Mouse (Mus musculus) fibroblast of lung, adult 2 months (primary cell): ENCODE measurements around the gene Preb.
A peak's percentile ranks its signal among the peaks of the same experiment; 100 is the strongest.

Experiments
- DNase-seq: peaks from one replicate; pipeline ENCODE4 v3.0.0-alpha.2; 2011; ENCODE audit warnings: low read depth

Gene Preb

DNA sequence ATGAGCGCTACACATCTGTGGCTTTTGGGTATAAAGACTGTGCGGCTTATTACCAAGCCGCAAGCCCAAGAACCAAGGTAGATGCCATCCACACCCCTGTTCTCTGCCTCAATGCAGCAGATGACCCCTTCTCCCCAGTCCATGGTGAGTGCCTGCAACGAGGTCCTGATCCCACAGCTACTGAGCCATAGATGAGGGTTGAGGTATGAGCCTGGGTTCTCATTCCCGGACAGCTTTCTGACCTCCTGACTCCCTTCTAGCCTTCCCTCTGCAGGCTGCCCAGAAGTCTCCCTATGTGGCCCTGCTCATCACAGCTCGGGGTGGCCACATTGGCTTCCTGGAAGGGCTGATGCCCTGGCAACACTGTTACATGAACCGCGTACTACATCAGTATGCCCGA lies 5.6 kb downstream of the Preb start:
- DNase-seq: no peak

DNA sequence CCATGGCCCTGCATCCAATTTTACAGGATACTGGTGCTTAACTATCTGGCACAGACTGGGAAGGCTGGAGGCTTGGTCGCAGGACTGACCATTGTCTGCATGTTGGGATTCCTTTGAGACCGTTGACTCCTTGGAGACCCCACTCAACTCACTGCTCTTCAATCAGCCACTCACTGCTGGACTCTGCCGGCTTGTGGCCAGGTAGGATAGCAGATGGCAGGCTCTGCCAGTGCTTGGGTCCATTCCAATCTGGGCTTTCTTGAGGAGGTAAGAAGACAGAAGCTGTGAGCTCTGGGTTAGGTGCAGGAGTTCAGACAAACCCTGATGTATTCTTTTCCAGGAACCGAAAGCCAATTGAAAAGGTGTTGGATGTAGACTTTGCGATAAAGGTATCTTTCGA lies 6.1 kb downstream of the Preb start:
- DNase-seq: no peak

DNA sequence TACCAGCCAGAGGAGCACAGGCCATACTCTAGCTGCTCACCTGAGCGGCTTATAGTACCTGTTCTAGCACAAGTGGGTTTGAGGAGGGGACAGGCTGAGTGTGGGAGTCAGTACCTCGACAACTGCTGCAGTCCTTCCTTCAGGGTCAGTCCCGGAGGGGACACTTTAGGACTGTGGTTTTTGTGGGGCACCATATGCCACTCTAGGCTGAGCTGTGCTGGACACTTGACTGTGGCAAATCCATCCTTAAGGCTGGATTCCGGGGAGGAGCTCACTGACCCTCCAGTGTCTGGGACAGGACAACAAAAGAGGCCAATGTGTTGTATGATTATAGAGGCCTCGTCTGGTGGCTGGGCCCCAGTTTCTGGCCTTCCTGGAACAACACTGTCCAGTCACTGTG lies 7.6 kb downstream of the Preb start:
- DNase-seq: no peak

DNA sequence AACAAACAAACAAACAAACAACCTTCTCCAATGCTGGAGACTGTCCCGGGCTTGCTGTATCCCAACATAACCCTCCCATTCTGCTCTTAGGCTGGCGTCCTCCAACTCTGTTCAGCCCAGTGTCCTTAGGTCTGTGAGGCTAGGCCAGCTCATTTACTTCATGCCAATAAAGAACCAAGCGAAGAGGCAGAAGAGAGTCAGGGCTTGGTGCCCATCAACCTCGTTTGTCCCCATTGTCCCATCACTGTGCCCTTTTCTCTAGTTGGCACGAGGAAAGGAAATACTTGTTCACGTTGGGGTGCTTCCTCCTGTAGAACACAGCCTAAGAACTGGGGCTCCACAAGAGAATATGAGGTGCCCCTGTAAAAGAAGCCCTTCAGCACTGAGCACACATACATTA lies 8.5 kb downstream of the Preb start:
- DNase-seq: no peak

DNA sequence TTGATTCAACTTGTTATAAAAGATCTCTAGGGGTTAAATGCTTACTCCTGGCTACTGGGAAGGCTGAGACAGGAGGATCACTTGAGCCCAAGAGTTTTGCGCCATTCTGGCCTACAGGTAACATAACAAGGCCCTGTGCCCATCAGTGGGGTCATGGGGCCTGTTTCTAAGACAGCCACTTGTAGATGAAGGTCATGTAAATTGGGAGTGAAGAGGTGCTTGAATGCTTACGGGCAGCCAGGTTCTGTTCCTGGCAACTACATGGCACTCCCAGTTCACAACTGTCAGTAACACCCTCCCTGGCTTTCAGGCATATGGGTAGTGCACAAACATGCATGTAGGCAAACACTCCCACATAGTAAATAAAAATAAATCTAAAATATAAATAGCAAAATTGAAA lies 9.2 kb downstream of the Preb start:
- DNase-seq: no peak

DNA sequence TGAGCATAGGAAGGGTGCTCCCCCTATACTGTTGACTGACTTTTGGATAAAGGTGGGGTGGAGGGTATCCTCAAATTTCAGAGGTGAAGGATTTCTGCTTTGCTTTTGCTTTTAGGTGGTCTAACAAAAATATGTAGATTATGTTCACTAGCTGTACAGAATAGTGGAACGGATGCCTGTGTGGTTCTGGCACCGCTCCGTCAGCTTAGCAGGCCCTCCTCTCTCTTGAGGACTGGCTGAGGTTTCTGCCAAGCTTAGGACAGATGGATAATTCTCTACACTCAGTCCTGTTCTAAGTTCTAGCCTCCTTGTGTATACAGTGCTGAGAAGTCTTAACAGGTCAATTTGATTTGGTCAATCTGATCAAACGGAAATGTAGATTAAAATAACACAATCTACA lies 9.7 kb downstream of the Preb start:
- DNase-seq: no peak

DNA sequence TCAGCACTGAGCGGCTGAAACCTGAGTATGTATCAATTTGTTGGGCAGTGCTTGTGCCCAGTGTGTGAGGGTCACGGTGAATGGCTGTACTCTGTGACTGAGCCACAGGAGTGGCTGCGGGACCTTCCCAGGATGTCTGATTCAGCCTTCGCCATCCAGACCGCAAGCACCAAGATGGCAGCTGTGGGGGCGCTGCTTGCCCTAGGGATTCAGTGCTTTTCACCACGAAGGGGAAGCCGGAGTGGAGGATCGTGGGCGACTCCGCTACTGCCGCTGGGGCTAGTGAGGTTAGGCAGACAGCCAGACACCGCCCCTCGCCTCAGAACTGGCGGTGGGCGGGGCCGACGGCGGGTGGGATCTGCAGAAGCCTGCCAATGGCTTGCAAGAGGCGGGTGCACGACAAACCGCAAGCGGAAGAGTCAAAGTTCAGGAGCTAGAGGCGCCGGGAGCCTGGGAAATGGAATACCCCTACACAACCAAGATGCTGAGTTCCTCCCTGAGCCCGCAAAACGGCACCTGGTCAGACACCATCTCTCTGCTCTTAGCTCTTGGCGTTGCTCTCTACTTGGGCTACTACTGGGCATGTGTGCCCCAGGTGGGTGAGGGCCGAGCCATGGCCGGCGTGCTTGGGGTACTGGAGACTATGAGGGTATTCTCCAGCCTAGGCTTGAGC lies 10.4 kb downstream of the Preb start:
- peak; percentile 88 for DNase-seq

DNA sequence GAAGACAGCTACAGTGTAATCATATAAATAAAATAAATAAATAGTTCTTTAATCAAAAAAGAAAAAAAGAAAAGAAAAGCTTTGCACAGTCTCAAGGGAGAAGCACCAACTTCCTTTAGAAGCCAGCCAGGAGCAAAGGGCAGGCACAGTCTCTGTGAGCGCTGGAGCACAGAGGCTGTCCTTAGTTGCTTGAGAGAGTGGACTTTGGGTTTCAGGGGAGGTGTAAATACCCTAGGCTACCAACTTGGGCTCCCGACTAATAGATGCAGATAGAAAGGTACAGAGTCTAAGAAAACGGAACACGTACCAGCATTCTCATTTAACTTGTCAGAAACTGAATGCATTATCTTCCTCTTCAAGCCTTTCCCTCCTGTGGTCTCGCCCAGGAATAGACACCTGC lies 11.5 kb downstream of the Preb start:
- no peak for DNase-seq

DNA sequence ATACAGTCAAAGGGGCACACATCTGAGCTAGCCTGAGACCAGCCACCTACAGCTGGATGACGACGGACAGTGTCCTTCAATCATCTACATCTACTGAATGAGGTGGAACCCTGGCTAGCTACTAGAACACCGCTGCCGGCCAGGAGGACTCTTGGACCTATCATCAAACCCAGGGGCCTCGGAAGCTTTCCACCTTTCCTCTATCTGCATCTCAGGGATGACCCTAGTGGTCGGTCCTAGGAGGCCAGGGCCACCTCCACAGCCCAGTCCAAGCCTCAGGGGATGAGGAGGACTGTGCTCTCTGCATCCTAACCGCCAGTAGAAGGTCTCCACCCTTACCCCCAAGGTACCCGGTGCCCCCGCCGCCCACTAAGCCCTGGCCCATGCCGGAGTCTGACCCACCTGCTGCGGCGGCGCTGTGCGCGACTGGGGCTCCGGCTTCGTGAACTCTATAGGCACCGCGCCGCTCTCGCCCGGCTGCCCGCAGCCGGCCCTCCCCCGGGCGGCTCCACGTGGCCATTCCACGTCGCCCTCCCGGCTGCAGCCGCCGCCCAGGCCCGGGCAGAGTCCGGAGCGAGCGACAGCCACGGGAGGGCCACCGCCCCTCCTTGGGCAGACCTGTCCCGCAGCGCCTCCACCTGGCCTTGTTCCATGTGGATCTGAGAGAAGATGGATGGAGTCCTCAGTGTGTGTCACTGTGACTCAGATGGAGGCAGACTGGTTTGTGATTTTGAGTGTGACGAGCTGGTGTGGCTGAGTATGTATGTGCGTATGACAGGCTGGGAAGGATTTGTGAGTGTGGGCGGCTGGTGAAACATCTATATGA lies 15.0 kb downstream of the Preb start, which contains the start of gene Cgref1:
Gene Cgref1 (minus strand): TSS at position 636 of the 826 bp plus-strand sequence.
- DNase-seq: no peak

DNA sequence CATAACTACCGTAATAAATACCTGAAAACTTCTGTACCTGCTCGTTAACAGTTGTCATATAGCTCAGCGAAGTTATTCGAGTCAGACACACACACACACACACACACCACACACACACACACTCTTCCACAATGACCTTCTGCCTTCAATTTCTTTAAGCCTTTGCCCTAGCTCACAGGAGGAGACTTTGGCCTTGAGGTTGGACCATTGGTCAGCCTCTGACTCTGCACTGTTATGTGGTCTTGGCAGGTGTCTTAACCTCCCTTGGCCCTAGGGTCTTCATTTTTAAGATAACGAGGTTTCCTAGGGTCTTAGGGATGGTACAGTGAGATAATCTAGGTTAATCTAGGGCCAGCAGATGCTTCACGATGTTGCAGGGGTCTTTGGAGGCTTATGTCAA lies 15.8 kb downstream of the Preb start:
- DNase-seq: no peak

DNA sequence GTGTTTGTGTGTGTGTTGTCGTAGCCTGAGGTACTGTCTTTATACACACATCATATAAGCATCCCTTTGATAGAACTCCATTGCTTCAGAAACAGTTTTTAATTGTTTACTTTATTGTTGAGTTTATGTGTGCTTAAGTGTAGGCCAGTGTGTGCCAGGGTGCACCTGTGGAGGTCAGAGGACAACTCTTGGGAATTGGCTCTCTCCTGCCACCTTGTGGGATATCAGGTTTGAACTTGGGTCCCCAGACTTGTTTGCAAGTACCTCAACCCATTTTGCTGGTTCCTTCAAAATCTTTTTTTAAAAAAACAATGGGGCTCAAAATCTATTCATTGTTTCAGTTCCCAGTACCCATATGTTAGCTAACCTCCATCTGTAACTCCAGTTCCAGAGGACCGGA lies 17.2 kb downstream of the Preb start:
- no peak for DNase-seq

DNA sequence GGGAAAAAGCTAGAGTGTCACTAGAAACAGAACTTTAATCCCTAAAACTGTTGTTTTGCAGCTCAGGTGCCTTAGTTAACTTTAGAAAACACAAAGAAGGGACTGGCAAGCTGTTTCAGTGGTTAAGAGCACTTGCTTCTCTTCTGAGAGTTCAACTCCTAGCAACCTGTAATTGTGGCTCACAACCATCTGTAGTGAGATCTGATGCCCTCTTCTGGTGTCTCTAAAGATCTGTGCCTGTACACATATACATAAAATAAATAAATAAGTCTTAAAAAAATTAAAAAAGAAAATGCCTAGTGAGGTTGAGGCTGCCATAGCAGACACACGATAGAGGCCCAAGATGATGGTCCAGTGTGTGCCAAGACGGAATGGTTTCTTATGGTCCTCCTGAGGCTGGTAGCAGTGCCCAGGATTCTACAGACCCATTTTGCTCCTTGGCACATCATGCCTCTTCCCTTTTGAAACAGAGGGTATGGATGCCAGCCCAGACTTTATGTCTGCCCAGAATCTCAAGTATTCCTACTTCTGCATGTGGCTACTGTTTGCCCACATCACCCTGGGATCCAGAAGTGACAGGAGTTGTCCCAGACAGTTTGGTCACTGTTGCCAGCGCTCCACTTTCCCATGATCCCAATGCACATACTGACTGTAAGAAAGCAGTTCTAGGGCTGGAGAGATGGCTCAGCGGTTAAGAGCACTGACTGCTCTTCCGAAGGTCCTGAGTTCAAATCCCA lies 25.3 kb downstream of the Preb start:
- DNase-seq: no peak

DNA sequence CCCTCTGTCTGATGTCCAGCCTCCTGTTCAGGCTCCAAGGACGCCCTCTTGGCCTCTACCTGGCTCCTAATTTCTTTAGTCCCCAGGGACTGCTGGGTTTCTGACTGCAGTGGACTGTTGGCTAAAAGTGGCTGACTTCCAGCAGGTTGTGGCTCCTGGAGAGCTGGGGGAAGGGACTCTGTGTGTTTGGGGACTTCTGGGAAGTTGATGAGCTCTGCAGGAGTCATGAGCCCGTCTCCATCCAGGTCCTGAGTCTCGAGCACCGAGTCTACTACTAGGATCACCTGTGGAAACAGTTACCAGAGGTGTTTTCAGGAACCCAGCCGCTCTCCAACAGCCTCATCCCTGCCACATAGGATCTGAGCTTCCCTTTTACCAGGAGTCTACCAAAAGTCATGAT lies 26.5 kb downstream of the Preb start:
- DNase-seq: no peak

DNA sequence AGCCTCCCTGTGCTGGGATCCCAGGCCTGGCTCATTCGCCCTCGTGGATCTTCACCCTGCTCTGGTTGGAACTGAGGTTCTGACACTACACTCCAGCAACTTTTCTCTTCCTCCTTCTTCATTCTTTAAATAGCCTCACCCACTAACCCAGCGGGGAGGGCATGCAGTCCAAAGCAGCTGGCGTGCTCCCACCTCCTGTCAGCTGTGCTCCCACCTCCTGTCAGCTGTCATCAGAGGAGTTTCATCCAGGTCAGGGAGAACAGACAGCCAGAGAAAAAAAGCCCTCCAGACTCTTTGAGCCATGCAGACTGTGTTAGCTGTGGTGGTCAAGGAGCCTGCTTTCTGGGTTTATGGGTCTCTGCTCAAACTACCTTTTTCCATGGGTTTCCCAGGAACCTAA lies 28.8 kb downstream of the Preb start:
- no peak for DNase-seq

DNA sequence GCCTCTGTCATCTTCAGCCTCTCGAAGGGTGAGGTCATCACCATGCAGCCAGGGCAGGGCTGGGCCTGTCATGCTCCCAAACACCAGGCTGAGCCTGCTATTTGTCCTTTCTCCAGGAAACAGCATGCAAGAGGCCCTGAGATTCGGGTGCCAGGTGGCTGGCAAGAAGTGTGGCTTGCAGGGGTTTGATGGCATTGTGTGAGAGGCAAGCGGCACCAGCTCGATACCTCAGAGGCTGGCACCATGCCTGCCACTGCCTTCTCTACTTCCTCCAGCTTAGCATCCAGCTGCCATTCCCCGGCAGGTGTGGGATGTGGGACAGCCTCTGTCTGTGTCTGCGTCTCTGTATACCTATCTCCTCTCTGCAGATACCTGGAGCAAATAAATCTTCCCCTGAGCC lies 29.3 kb downstream of the Preb start:
- no peak for DNase-seq

DNA sequence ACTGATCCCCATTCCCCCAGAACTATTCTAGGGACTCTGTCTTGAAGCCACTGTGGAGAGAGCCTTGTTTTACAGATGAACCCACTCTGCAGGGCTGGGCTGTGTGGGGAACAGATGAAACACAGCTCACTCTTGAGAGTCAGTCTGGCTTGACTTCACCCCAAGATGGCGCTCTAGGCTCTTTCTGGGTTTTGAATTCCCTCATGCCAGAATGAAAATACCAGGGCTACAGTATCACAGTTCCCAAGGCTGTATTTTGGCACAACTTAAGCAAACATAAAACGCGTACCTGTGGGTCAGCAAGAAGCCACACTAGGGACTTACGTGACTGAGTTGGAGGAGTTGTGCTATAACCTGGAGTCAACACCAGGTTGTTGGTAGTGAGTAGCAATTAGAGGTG lies 30.0 kb downstream of the Preb start:
- no peak for DNase-seq

DNA sequence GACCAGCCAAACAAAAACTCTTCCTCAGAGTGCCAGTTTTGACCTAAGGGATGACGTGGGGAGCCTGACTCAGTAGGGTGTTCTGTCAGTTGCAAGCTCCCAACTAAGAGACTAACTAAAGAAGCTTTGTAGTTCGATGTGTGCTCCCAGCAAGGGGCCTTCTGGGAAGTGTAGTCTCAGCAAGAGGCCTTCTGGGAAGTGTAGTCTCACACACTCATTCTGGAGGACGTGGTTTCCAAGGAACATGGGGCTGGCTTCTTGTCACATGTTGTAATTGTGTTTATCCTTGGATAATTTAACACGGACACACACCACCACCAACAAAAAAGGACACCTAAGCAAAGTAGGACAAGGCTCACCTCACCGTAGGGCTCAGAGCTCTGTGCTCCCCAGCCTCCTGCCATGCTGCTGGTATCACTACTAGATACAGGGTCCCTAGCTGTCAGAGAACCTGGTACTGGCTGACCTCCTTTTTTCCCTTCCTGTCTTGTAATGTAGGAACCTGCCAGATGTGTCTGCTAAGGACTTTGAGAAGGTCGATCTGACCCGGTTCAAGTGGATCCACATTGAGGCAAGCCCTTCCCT lies 32.1 kb downstream of the Preb start:
- DNase-seq: no peak

DNA sequence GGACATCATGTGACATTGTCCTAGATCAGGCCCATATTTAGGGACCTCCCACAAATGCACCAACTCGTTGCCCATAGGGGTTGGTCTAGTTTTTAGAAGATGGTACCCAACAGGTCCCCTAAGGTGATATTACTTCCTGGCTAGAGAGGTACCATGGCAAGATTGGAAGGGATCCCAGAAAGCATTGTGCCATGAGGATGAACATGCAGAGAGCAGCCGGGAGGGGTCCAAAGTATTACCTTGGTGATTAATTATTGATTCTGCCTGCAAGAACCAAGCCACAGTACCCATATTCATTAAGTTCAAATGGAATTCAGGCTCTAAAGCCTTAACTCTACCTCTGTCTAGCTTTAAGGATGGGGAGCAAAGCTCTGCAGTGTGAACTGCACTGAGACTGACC lies 34.1 kb downstream of the Preb start:
- DNase-seq: no peak

DNA sequence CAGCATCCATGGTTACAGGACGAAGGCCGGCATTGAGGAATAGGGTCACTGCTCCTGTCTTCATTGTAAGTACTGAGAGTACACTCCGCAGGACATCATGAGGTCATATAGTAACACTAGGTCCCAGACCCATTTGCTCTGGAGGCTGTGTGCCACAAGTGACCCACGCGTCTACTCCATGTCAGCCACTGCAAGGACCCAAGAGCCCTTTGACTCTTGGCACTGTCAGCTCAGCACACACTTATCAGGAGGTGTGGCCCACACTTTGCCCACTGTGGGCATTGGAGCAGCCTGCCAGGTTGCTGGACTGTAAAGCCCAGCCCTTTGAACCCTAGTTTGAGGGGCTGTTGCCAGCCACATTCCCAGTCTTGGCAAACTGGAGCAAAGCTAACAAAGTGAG lies 34.9 kb downstream of the Preb start:
- DNase-seq: no peak

DNA sequence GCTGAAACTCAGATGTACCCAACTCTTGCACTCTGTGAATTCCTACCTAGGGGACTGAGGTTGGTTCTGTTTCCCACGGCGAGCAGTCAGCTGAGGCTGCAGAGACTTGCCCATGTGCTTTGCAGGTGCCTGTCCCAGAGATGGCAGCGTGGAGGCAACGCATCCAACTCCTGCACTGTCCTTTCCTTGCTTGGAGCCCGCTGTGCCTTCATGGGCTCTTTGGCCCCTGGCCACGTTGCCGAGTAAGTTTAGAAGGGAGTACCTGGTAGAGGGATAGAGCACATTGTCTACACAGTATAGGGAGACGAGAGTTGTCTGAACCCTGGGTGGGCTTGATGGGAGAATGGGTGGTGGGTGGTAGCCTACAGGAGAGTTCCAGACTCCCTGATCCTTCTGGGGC lies 35.5 kb downstream of the Preb start:
- no peak for DNase-seq

DNA sequence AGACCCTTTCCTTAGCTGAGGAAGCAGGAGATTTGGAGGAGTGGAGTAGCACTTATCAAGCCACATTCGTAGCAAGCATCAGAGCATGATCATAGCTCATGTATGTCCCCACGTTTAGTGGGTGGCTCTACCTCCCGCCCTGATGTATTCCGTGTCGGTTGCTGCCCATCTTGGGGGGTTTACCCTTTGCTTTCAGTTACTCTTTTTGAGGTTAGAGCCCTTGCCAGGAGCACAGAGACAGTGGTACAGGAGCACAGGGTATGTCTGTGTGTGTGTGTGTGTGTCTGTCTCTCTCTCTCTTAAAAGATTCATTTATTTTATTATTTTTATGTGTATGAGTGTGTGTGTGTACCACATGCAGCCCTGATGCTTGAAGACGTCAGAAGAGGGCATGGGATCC lies 37.0 kb downstream of the Preb start:
- DNase-seq: no peak

DNA sequence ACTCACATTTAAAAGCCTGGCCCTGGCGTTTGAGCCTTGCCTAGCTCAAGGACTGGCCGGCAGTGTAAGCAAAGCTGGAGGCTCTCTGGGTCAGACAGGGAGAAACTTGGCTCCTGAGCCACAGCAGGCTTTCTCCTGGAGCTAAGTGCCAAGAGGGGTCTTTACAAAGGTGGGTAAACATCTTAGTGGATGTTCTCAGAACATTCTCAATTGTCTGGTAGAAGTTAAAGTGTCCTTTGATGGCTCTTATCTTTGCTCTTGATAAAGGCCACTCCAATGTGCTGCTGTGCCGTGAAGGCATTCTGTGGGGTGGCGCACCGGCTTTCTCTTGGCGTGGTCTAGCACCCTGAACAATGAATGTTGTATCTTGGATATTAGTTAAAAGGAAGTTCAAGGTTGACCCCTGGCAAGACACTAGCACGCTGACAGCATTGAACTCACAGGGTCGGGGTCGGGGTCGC lies 37.5 kb downstream of the Preb start:
- DNase-seq: no peak
